Mouse (Mus musculus) layer of hippocampus, adult 18-20 months (tissue): ENCODE measurements at regions not wholly inside any gene's neighbourhood (a gene's known extent, or its start where the extent isn't known, plus 50 kb on each side); places are given as distances from the start of the nearest gene placed in this dataset.

Experiments
- DNase-seq, 2 experiments: peaks; one replicate each; pipeline ENCODE4 v3.0.0; 2022; ENCODE audit warnings: low spot score in 2 of 2

GRCm38 (mm10) chr1:72963449-72963848 lies 52.3 kb downstream of the Tnp1 start:
- peak; percentile 15 to 24 for DNase-seq

GRCm38 (mm10) chr1:72960241-72960653 lies 55.5 kb downstream of the Tnp1 start:
- DNase-seq, result no peak

- DNase-seq, result no peak
These were observed 60.3 kb downstream of the Tnp1 start for GRCm38 (mm10) chr1:72955387-72955786.

- DNase-seq, result no peak
These were observed 62.8 kb downstream of the Tnp1 start for GRCm38 (mm10) chr1:72952896-72953295.

GRCm38 (mm10) chr1:72951802-72952201 lies 63.9 kb downstream of the Tnp1 start:
- DNase-seq, result no peak

GRCm38 (mm10) chr1:72951365-72951764 lies 64.3 kb downstream of the Tnp1 start:
- no peak for DNase-seq

GRCm38 (mm10) chr1:72946235-72946634 lies 69.5 kb downstream of the Tnp1 start:
- DNase-seq, result no peak

GRCm38 (mm10) chr1:72945750-72946102 lies 70.0 kb downstream of the Tnp1 start:
- DNase-seq, result no peak

GRCm38 (mm10) chr1:72944805-72945749 lies 70.4 kb upstream of the Igfbp5 start:
- DNase-seq, result no peak

- no peak for DNase-seq
These were observed 69.5 kb upstream of the Igfbp5 start for GRCm38 (mm10) chr1:72944221-72944620.

GRCm38 (mm10) chr1:72943082-72943481 lies 68.4 kb upstream of the Igfbp5 start:
- no peak for DNase-seq

- no peak for DNase-seq
These were observed 67.7 kb upstream of the Igfbp5 start for GRCm38 (mm10) chr1:72942351-72942750.

GRCm38 (mm10) chr1:72939948-72940347 lies 65.3 kb upstream of the Igfbp5 start:
- no peak for DNase-seq

- DNase-seq, result peak in 1 of 2 experiments; percentile 13
These were observed 62.2 kb upstream of the Igfbp5 start for GRCm38 (mm10) chr1:72936681-72937465.

GRCm38 (mm10) chr1:72936231-72936630 lies 61.5 kb upstream of the Igfbp5 start:
- DNase-seq, result no peak

GRCm38 (mm10) chr1:72935084-72935483 lies 60.4 kb upstream of the Igfbp5 start:
- no peak for DNase-seq

- DNase-seq, result peak in 1 of 2 experiments; percentile 18
These were observed 55.1 kb upstream of the Igfbp5 start for GRCm38 (mm10) chr1:72929774-72930173.
